Mouse (Mus musculus) liver, adult 2 months (tissue): ENCODE data around the gene Ggact. TPM values are rescaled to one million over a fixed set of nuclear protein-coding genes. Genes with fewer than 3 reads are reported as not detected.

Experiments
- DNase-seq: peaks from one replicate; pipeline ENCODE4 v3.0.0-alpha.2; 2011; ENCODE audit warnings: low read depth, low spot score; ENCODE audit errors: extremely low read depth
- H3K27ac ChIP-seq: fragments of 200-500 bp; replicated peaks from 2 replicates; pipeline ENCODE4 v1.5.1; 2012; ENCODE audit warnings: low read depth, mild to moderate bottlenecking, control low read depth, inconsistent platforms, low read length; ENCODE audit not compliant: insufficient read depth
- H3K27me3 ChIP-seq: fragments of 200-500 bp; 2 replicates; pipeline ENCODE4 v1.6.1; 2012; ENCODE audit warnings: mild to moderate bottlenecking, moderate library complexity, low read length, inconsistent platforms; ENCODE audit not compliant: control insufficient read depth, insufficient read depth
- H3K36me3 ChIP-seq: fragments of 200-500 bp; 2 replicates; pipeline ENCODE4 v1.6.1; 2012; ENCODE audit warnings: low read length, inconsistent platforms; ENCODE audit not compliant: control insufficient read depth, insufficient read depth
- H3K4me1 ChIP-seq: fragments of 200-500 bp; 2 replicates; pipeline ENCODE4 v1.6.1; 2011; ENCODE audit warnings: low read length; ENCODE audit not compliant: control insufficient read depth, insufficient read depth
- H3K4me3 ChIP-seq: fragments of 200-500 bp; 2 replicates; pipeline ENCODE4 v1.5.1; 2011; ENCODE audit warnings: low read depth, mild to moderate bottlenecking, control low read depth, low read length, moderate library complexity; ENCODE audit not compliant: insufficient read depth
- H3K79me2 ChIP-seq: fragments of 200-500 bp; 2 replicates; pipeline ENCODE4 v1.6.1; 2012; ENCODE audit warnings: inconsistent platforms, mild to moderate bottlenecking, low read length, moderate library complexity; ENCODE audit not compliant: control insufficient read depth, insufficient read depth
- H3K9ac ChIP-seq: fragments of 200-500 bp; 2 replicates; pipeline ENCODE4 v1.6.1; 2012; ENCODE audit warnings: low read depth, mild to moderate bottlenecking, control low read depth, inconsistent platforms, low read length
- CTCF ChIP-seq: fragments of 200-500 bp; IDR thresholded peaks from 2 replicates; pipeline ENCODE4 v1.5.1; 2011; ENCODE audit warnings: low read depth, low read length, control low read depth
- POLR2A ChIP-seq: fragments of 200-500 bp; IDR thresholded peaks from 2 replicates; pipeline ENCODE4 v1.6.1; 2011; ENCODE audit warnings: low read length, control low read depth; ENCODE audit not compliant: insufficient read depth; ENCODE audit errors: extremely low read depth
- WGBS: fragments of 180-500 bp; shearing (Covaris S2); methylation state at CpG from one replicate; pipeline ENCODE4 v1.1.7; 2018; 5-methylcytosine and 5-hydroxymethylcytosine counted together
- polyA plus RNA-seq: library from polyadenylated mRNA; depleted of rRNA; stranded (reverse); fragments of >200 nt; gene quantifications from 2 replicates; pipeline ENCODE4 v1.2.3, GENCODE M21; 2012; rRNA removed
- total RNA-seq: library from RNA; depleted of rRNA; stranded (reverse); fragments of >200 nt; gene quantifications from 2 replicates; pipeline ENCODE4 v1.2.3, GENCODE M21; 2014; rRNA removed

Gene Ggact
- total RNA-seq: 122 and 144 TPM in 2 replicates
- 187 and 252 TPM in 2 replicates for polyA plus RNA-seq

DNA sequence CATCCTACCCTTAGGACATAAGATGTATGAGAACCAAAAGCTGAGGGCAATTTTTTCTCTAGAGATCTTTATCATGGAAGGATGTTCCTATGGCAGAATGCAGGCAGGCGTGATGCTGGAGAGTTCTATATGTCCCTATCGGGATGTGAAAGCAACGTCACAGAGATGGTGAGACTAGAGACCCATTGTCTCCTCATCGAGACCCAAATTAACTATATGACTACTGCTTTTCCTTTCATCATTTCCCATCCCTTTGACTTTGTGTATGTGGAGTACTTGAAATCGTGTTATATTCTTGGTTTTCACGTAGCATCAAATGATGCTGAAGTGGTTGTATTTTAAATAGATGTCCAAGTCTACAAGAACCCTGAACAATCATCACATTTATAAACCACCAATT lies at the start of gene Ggact:
Ggact (minus strand) TSS at position 101 of the 400 bp plus-strand sequence.
- WGBS: 85% methylated on average over 6 of the region's 6 CpGs

DNA sequence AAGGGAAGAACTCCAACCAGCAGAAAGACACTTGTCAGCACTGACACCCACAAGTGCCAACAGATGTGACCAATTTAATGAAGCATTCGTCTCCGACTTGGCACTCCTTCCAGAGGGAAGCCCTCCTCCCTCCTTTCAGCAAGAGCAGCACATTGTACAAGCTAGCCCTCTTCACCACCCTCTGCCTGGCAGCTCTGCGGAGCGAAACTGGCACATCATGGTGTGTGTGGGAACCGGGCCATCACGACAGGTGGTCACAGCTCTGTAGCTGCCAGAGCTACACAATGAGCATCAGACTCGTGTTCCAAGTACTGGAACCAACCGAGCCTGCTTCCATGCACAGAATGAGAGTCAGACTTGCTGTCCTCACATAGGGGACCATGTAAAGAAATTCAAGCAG lies 44.4 kb upstream of the Ggact start:
- Histone ChIP-seq H3K4me1 (no peaks in the 10 kb centered on the region), H3K9ac (no peak overlapping the region), H3K27ac (no peak overlapping the region), H3K36me3 (peaks cover 3% of the 10 kb centered on the region; the same call in 1 of the 2 replicates), H3K27me3 (no peaks in the 10 kb centered on the region), H3K79me2 (no peaks in the 10 kb centered on the region), H3K4me3 (no peak overlapping the region)
- no peak for DNase-seq
- 97% methylated on average over 8 of the region's 8 CpGs for WGBS
- TF ChIP-seq CTCF (no peak), POLR2A (no peak)

More for the DNA sequence above, at the start of gene Ggact:
- no peak for DNase-seq
- H3K9ac ChIP-seq: peak within 1 kb of the TSS; percentile 95
- no peaks in the 10 kb centered on the region; the same call in 1 of the 2 replicates for H3K79me2 ChIP-seq
- no peaks in the 10 kb centered on the region for H3K36me3 ChIP-seq
- H3K4me3 ChIP-seq: peak within 1 kb of the TSS; percentile 93
- no peaks in the 10 kb centered on the region for H3K27me3 ChIP-seq
- TF ChIP-seq CTCF: no peak
- TF ChIP-seq POLR2A: no peak
- peaks cover 10% of the 10 kb centered on the region for H3K4me1 ChIP-seq
- H3K27ac ChIP-seq: peak within 1 kb of the TSS; percentile 100

DNA sequence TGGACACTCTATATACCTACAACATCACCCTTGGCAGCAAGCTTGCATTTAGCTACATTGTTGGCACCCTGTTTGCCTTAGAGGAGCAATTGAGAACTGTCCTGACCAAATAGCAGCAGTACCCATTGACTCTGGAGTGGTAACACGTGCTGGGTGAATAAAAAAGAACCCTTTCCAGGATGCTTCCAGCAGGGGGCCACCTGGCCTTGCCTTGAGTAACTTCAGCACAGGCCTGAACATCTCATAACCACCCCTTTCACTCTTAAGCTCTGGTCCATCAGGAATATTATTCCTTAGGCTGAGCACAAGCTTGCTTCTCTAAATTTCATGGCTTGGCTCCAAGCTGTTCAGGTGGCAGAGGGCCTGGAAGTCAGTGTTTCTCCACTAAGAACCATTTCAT lies 39.8 kb upstream of the Ggact start:
- Histone ChIP-seq H3K79me2 (no peaks in the 10 kb centered on the region), H3K4me3 (no peak overlapping the region), H3K27me3 (no peaks in the 10 kb centered on the region), H3K4me1 (no peaks in the 10 kb centered on the region), H3K9ac (no peak overlapping the region), H3K27ac (no peak overlapping the region), H3K36me3 (no peaks in the 10 kb centered on the region)
- WGBS: 9% methylated on average over 1 of the region's 1 CpGs
- peak; percentile 47 for DNase-seq
- TF ChIP-seq POLR2A (no peak), CTCF (peak; percentile 62)

DNA sequence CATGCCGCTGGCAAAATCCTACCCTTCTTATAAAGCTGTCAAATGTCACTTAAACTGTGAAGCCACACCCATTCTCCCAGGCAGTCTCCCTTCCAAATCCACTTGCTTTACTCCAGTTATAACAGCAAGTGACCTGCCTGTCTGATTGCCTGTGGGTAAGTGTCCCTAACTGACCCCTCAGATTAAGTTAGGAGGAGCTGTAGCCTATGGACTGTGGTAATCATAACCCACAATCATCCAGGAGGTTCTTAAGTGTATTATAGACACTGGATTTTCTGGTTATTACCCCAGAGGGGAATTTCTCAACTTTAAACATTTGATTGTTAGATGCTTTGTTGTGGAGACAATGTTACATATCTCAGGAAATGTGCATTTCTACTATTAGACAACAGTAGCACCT lies 39.0 kb upstream of the Ggact start:
- no peak overlapping the region for H3K27ac ChIP-seq
- no peaks in the 10 kb centered on the region for H3K4me1 ChIP-seq
- no peak for DNase-seq
- WGBS: 100% methylated on average over 1 of the region's 1 CpGs
- no peak overlapping the region for H3K4me3 ChIP-seq
- no peaks in the 10 kb centered on the region for H3K79me2 ChIP-seq
- no peak overlapping the region for H3K9ac ChIP-seq
- no peaks in the 10 kb centered on the region for H3K27me3 ChIP-seq
- TF ChIP-seq CTCF (no peak), POLR2A (no peak)
- H3K36me3 ChIP-seq: no peaks in the 10 kb centered on the region

DNA sequence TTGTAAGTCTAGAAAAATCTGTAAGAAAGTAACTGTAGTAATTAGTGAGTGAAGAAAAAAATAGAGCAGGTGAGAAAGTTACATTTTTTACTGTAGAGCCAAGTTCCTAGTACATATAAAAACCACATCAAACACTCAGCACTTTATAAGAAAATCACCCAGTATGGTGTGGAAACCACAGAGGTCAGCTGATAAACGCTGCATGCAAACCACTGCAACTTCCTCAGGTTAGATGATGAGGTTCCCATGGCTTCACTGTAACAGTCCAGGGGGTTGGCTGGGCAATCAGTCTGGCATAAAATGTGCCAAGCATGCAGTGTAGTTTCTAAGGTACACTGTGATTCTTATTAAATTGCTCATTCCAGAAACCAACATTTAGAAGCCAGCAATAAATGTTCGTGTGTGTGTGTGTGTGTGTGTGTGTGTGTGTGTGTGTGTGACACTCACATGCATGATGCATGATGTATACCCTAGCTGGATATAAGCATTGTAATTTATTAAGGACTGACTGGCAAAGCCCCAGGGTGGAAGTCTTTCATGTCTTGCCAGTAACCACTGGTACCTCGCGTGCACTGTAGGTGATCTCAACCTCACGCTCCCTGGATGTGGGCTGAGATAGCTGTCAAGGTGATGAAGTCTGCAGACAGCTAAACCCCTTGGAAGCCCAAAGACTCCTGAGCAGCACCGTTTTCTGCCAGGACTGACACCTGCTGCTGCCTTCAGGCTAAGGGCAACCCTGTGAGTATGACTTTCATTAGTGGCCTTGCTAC lies 38.3 kb upstream of the Ggact start:
- TF ChIP-seq CTCF (no peak), POLR2A (no peak)
- Histone ChIP-seq H3K9ac (no peak overlapping the region), H3K27ac (no peak overlapping the region), H3K4me3 (no peak overlapping the region), H3K27me3 (no peaks in the 10 kb centered on the region), H3K36me3 (no peaks in the 10 kb centered on the region), H3K79me2 (no peaks in the 10 kb centered on the region), H3K4me1 (no peaks in the 10 kb centered on the region)
- no peak for DNase-seq
- WGBS: 74% methylated on average over 6 of the region's 6 CpGs

DNA sequence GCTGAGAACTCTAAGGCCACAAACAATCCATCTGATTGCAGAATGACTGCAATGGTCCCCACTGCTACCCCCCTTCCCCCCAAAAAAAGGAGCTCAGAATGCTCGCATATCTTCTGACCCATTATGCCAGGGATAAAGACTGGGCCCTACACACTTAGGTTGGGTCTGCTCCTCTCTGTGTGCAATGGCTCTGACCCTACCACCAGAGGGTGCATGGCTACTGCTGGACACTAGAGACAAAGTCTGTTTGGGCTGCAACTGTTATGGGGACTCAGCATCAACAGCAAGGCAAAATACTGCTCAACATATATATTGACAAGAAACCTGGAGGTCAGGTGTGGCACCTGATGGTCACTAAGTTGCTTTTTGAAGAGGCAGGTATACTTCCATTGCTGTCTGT lies 37.4 kb upstream of the Ggact start:
- no peaks in the 10 kb centered on the region for H3K79me2 ChIP-seq
- H3K4me1 ChIP-seq: peaks cover under 1% of the 10 kb centered on the region; the same call in 1 of the 2 replicates
- H3K36me3 ChIP-seq: no peaks in the 10 kb centered on the region
- TF ChIP-seq CTCF (peak; percentile 48), POLR2A (no peak)
- H3K27me3 ChIP-seq: no peaks in the 10 kb centered on the region
- H3K4me3 ChIP-seq: no peak overlapping the region
- no peak overlapping the region for H3K27ac ChIP-seq
- H3K9ac ChIP-seq: no peak overlapping the region
- no peak for DNase-seq
- 97% methylated on average over 1 of the region's 1 CpGs for WGBS
